Mouse (Mus musculus): ENCODE results near the gene Eno3. TPM values are rescaled to one million over a fixed set of nuclear protein-coding genes. Genes with fewer than 3 reads are reported as not detected.

Gene Eno3
- total RNA-seq (2023; ENCODE audit: inconsistent age), result 30.9 to 40.5 TPM (median 35.3 TPM) in 4 replicates

GRCm38 (mm10) chr11:70656964-70657363 lies at the start of gene Eno3:
TSS of gene Eno3 (plus strand) at chr11:70657202.

DNA sequence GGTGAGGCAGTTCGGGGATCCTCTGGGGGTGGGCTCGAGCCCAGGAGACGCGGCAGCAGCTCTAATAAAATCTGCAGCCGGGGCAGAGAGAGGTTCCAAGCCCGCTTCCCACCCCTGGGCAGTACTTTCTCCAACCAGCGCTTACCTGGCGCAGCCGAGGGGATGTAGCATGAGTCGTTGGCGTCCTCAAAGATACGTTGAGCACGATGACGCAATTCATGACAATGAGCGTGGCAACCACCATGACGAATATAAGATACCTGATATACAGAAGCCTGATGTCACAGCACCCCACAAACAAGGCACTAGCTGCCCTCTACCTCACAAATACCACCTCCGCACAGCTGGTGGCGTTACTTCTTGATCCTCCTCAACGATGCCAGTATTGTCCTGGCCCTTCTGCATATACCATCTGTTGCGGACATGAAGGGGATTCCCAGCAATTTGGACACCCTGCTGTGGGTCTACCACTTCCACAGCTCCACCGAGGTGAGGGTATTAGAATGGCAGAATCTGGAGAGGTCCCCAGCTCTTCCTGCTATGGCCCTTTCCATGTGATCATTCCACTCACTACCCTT lies 41.4 kb upstream of the Eno3 start, which contains the start of gene 4930544D05Rik:
TSS of gene 4930544D05Rik (plus strand) at position 333 of the 578 bp plus-strand sequence.

GRCm38 (mm10) chr11:70619101-70619500 lies 37.9 kb upstream of the Eno3 start, which contains the start of gene Chrne:
TSS of gene Chrne (minus strand) at chr11:70619216.

DNA sequence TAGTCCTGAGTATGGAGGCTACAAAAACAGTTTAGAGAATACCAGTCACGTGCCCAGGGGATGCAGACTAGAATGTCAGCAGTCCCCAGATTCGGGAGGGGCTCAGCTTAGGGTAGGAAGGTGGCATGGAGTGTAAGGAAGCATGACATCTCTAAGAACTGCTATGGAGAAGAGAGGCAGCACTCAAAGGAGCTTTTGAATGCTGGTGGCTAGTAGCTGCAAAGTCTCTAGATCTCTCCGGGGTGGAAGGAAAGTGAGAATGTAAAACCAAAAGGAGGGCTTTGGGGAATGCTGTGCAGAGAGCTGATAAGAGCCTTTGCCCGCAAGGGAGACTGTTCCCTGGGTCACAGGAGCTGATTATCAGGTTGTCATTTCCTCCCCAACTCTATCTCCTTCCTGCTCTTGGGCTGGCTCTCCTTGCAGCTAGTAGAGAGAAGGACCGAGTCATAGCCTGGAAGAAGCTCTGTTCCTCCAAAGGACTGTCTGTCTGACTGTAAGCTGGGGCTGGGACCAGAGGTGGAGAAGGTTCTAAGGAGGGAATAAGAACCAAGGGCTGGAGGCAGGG lies 18.2 kb upstream of the Eno3 start, which contains the start of gene Gp1ba:
TSS of gene Gp1ba (plus strand) at position 409 of the 565 bp plus-strand sequence.

DNA sequence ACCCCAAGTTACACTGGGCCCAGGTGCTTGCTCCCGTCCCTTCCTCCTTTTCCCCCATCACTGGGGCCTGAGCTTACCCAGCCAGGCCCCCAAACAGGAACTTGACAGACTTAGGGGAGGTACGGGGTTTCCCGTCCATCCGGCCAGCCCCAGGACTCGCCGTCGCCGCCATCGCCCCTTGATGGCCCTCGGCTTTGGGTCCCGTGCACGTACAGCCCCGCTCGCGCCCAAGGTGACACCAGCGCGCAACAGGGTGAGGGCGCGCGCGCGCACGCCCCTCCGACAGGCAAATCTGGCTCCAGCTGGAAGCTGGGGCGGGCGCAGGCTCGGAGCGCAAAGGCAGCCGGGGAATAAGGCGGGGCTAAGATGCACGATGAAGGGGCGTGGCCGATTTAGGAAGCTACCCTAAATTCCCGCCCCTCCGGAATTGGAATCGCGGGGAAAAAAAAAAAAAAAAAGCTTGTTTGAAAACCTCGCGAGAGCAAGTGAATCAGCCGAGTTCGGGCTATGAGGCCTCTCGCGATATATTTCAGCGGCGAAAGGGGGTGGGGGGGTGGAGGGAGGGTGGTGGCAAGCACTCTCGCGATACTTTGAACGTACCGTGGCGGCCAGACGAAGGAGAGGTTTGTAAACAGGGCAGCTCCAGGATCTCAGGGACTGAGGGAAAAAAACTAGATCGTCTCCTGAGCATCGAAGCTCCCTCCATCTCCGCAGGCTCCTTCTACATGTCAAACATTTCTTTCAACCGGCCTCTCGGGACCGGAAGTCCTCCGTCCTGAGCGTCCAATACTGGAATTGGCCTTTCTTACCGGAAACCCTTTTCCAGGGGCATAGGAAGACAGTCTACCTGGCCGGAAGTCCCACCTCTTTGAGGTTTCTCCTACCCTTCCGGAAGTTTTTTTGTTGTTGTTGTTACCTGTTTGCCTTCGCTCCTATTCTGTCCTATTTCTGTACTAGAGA lies 10.0 kb upstream of the Eno3 start, which contains the start of the genes Rnf167 and Slc25a11:
TSS of gene Rnf167 (plus strand) at position 545 of the 960 bp plus-strand sequence.
TSS of gene Slc25a11 (minus strand) at position 789 of the 960 bp plus-strand sequence.

DNA sequence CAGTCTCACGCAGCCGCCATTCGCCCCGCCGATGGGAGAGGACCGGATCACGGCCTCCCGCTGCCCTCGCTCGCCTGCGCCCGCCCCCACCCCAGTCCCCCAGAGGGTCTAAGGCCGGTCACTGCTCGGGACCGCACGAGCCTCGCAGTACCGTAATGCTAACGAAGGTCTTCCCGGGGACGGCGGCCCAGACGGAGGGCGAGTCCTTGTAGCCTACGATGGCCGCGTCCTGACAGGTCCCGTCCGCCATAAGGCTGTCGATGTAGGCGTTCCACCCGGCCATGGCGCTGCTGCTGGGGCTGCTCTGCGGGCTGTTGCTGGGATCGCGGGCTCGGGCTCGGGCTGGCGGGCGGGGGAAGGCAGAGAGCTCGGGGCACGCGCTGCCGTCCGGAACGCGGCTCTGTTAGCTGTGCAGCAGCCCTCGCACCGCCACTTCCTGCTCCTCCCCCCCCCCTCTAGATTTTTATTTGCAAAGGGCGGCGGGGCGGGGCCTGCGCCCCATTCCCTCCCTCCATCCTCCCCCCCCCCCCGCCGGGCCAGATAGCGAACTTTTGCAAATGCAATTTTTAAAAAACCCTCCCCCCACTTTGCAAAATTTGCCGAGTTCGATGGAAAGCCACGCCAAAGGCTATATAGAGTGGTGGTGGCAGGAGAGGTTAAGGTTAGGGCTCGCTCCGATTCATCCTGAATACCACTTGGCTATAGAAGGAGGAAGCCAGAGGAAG lies 2.6 kb upstream of the Eno3 start, which contains the start of gene Pfn1:
TSS of gene Pfn1 (minus strand) at position 447 of the 725 bp plus-strand sequence.

DNA sequence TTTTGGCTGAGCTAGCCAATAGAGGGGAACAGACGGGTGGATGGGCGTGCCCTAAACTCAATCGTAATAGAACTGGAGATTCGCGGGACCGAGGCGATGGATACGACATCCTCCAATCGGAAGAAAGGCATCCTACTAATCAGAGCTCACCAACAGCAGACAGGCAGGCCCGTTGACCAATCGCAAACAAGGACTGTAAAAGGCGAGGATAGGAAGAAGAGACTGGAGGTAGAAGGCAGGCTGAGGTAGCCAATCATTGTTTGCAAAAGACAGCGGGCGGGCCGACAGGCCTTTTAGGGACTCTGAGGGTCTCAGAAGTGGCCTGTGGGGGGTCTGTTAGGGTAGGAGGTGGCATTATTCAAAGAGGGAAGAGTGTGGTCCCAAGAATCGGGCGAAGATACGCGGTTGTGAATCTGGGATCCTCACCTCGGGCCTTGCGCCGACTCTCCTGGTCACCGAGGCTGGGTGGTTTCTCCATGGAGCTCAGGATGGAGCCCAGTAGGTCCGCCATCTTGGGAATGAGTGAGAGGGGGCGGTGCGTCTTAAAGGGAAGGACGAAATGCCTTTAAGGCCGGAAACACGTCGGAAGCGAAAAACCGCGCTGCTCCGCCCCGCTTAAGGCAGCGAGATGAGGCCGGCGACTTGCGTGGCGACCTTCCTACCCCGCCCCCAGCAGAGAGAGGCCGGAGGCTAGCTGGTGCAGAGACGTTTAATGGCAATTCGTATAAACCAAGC lies 11.9 kb downstream of the Eno3 start, which contains the start of gene Spag7:
TSS of gene Spag7 (minus strand) at position 646 of the 735 bp plus-strand sequence.

DNA sequence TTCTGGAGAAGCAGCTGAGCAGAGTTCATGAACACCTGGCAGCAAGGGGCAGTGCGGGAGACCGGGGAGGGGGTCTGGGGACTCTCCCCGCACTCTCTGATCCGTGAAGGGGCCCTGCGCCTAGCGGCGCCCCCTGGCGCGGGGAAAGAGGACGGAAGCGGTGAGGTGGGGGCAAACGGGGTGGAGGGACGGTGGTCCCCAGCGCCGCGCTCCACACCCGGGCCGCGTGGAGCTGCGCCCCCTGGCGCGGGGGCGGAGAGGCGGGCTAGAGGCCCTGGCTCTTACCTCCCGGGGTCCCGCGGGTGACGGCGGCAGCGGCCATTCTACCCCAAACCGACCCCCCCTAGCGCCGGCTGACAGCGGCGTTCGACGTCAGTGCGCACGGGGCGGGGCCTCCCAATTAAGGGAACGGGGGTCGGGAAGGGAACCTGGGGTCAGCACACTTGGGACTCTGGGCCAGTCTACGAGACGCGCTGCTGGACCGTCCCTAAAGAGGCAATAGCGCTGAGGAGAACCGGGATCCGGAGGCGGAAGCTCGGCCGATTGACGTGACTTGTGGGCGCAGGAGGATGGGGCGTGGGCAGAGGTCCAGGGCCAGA lies 30.7 kb downstream of the Eno3 start, which contains the start of gene Camta2:
TSS of gene Camta2 (minus strand) at position 505 of the 599 bp plus-strand sequence.

GRCm38 (mm10) chr11:70699722-70700556 lies 42.9 kb downstream of the Eno3 start, which contains the start of the genes Inca1 and Kif1c:
TSS of gene Inca1 (minus strand) at chr11:70700155.
TSS of gene Kif1c (plus strand) at chr11:70700548.

Other genes with a start within 250 kb of the Eno3 start
- 26.4 to 29.9 TPM (median 28.0 TPM) in 4 replicates for gene Pelp1, start 247.2 kb upstream of the Eno3 start, total RNA-seq (2023; ENCODE audit: inconsistent age)
- 93.3 to 103 TPM (median 98.7 TPM) in 4 replicates for gene Arrb2, start 224.6 kb upstream of the Eno3 start, total RNA-seq (2023; ENCODE audit: inconsistent age)
- gene Med11, start 205.3 kb upstream of the Eno3 start, total RNA-seq (2023; ENCODE audit: inconsistent age), result 39.8 to 46.9 TPM (median 43.4 TPM) in 4 replicates
- gene Zmynd15, start 197.8 kb upstream of the Eno3 start, total RNA-seq (2023; ENCODE audit: inconsistent age), result 1.3 to 2.1 TPM (median 1.4 TPM) in 4 replicates
- gene Cxcl16, start 197.2 kb upstream of the Eno3 start, total RNA-seq (2023; ENCODE audit: inconsistent age), result 6.6 to 9.3 TPM (median 7.2 TPM) in 4 replicates
- gene Tm4sf5, start 152.0 kb upstream of the Eno3 start, total RNA-seq (2023; ENCODE audit: inconsistent age), result not detected in 4 replicates
- gene Vmo1, start 142.6 kb upstream of the Eno3 start, total RNA-seq (2023; ENCODE audit: inconsistent age), result not detected in 4 replicates
- gene Gltpd2, start 138.0 kb upstream of the Eno3 start, total RNA-seq (2023; ENCODE audit: inconsistent age), result not detected in 4 replicates
- 124 to 141 TPM (median 128 TPM) in 4 replicates for gene Psmb6, start 131.8 kb upstream of the Eno3 start, total RNA-seq (2023; ENCODE audit: inconsistent age)
- not detected in 4 replicates for gene Gm40193, start 124.3 kb upstream of the Eno3 start, total RNA-seq (2023; ENCODE audit: inconsistent age)
- gene Pld2, start 117.1 kb upstream of the Eno3 start, total RNA-seq (2023; ENCODE audit: inconsistent age), result 3.3 to 6.4 TPM (median 4.5 TPM) in 4 replicates
- gene Mink1, start 94.3 kb upstream of the Eno3 start, total RNA-seq (2023; ENCODE audit: inconsistent age), result 79.8 to 99.2 TPM (median 86.0 TPM) in 4 replicates
- 1.6 TPM in 1 of 4 replicates, not detected in the others for gene 4930544D05Rik, start 41.4 kb upstream of the Eno3 start, total RNA-seq (2023; ENCODE audit: inconsistent age)
- 1.1 to 1.2 TPM in 2 of 4 replicates, not detected in the others for gene Chrne, start 38.0 kb upstream of the Eno3 start, total RNA-seq (2023; ENCODE audit: inconsistent age)
- 0.29 TPM in 1 of 4 replicates, not detected in the others for gene Gp1ba, start 18.1 kb upstream of the Eno3 start, total RNA-seq (2023; ENCODE audit: inconsistent age)
- 206 to 218 TPM (median 207 TPM) in 4 replicates for gene Rnf167, start 10.0 kb upstream of the Eno3 start, total RNA-seq (2023; ENCODE audit: inconsistent age)
- gene Slc25a11, start 9.7 kb upstream of the Eno3 start, total RNA-seq (2023; ENCODE audit: inconsistent age), result 74.1 to 86.5 TPM (median 81.8 TPM) in 4 replicates
- gene Pfn1, start 2.6 kb upstream of the Eno3 start, total RNA-seq (2023; ENCODE audit: inconsistent age), result 1,394 to 1,549 TPM (median 1,435 TPM) in 4 replicates
- 37.7 to 45.8 TPM (median 44.0 TPM) in 4 replicates for gene Spag7, start 12.2 kb downstream of the Eno3 start, total RNA-seq (2023; ENCODE audit: inconsistent age)
- 57.0 to 68.2 TPM (median 65.4 TPM) in 4 replicates for gene Camta2, start 30.9 kb downstream of the Eno3 start, total RNA-seq (2023; ENCODE audit: inconsistent age)
- gene Inca1, start 43.0 kb downstream of the Eno3 start, total RNA-seq (2023; ENCODE audit: inconsistent age), result 0.71 to 4.0 TPM (median 2.1 TPM) in 4 replicates
- 30.9 to 35.3 TPM (median 32.4 TPM) in 4 replicates for gene Kif1c, start 43.3 kb downstream of the Eno3 start, total RNA-seq (2023; ENCODE audit: inconsistent age)
- gene Zfp3, start 107.0 kb downstream of the Eno3 start, total RNA-seq (2023; ENCODE audit: inconsistent age), result 2.1 to 2.6 TPM (median 2.4 TPM) in 4 replicates
- 20.5 to 28.8 TPM (median 24.4 TPM) in 4 replicates for gene Scimp, start 155.4 kb downstream of the Eno3 start, total RNA-seq (2023; ENCODE audit: inconsistent age)
- gene Rabep1, start 187.6 kb downstream of the Eno3 start, total RNA-seq (2023; ENCODE audit: inconsistent age), result 52.7 to 57.4 TPM (median 54.9 TPM) in 4 replicates